Comparison of ENCODE assay signal across 8 mouse cellular contexts in the genomic region with DNA sequence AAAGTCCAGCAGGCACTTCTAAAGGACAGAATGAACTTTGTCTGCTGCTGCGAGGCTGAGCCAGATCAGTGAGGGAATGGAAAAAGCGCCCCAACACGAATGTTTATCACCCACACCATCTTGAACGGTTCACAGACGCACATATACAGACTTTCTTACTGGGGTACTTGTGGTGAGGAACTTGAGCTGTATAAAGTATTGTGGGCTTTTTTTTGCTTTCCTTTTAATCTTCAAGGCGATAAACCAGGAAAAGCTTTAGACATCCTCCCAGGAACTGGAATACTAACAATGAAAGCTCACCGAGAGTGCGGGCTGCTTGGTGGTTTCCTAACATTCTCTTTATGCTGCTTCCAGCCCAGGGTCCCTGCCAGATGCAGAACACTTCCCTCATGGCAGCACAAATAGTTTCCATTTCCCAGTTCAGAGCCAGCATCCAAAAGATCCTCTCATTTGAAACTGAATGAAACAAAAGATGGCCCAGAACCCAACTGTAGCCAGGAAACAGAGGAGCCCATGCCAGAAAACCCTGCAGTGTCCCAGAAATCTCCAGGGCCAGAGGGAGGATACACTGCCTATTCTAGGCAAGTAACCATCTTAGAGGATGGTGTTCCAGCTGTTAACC. TPM values are rescaled to one million over a fixed set of nuclear protein-coding genes. Genes with fewer than 3 reads are reported as not detected.
DNase-seq lines count a peak whose midpoint lies in the region.

No protein-coding gene starts in this region.

- intact Hi-C loops in heart, postnatal 36 days (cut with DNase I) = loop anchor here (1.0 to 5.0 kb wide), 6 partner anchors 22 to 245 kb away; no protein-coding TSS in a partner anchor

- DNase-seq in cerebellum, adult 11-12 months = peak; percentile 39
- DNase-seq in cerebellum, postnatal 4 days (ENCODE audit: low spot score in 2 of 2) = no peak
- DNase-seq in urinary bladder, postnatal 25 days (ENCODE audit: low spot score) = peak; percentile 9
- no peak for DNase-seq in urinary bladder, adult 2 months (ENCODE audit: low spot score)
- DNase-seq in heart, postnatal 36 days = peak; percentile 57 to 67
- peak; percentile 17 to 30 for DNase-seq in left cerebral cortex, adult 18-20 months (ENCODE audit: low spot score in 2 of 2)
- DNase-seq in right cerebral cortex, postnatal 10 days (ENCODE audit: low spot score in 2 of 2) = peak; percentile 72 to 83
- no peak for DNase-seq in thymus, postnatal 4 days

RNA-seq across cellular contexts. Expression of gene Plekhg1, which starts 43.3 kb away (rescaled TPM):
- 8.2 and 9.2 TPM in 2 replicates for polyA plus RNA-seq in urinary bladder, adult 2 months (2012; rRNA removed)
- 10 to 100 TPM in 1 of 2 experiments, 1 to 10 TPM in 1; 9.1 to 11.4 TPM for total RNA-seq in heart, postnatal 36 days (2021)
- 1 to 10 TPM; 7.2 to 8.6 TPM for total RNA-seq in left cerebral cortex, adult 18-20 months (2021)

Comparison
In these comparisons a context has a peak if more than half of its experiments do, and no peak if none do; other contexts are left out.
1. DNase-seq: peak in cerebellum, adult 11-12 months (single experiment), urinary bladder, postnatal 25 days (single experiment), heart, postnatal 36 days (2 of 2), left cerebral cortex, adult 18-20 months (2 of 2) and right cerebral cortex, postnatal 10 days (2 of 2); none in cerebellum, postnatal 4 days (0 of 2), urinary bladder, adult 2 months (single experiment) and thymus, postnatal 4 days (single experiment).